Mouse (Mus musculus) stomach, postnatal 0 days (tissue): Measurements from ENCODE around the gene Ube2j1.

ENCODE experiments used
- CTCF ChIP-seq: IDR thresholded peaks from 2 replicates; pipeline ENCODE4 v1.5.1; 2016; ENCODE audit warnings: antibody characterized with exemption, low read depth, mild to moderate bottlenecking, moderate library complexity
- EP300 ChIP-seq: optimal IDR thresholded peaks from 2 replicates; pipeline ENCODE3; 2016; ENCODE audit warnings: antibody characterized with exemption

DNA sequence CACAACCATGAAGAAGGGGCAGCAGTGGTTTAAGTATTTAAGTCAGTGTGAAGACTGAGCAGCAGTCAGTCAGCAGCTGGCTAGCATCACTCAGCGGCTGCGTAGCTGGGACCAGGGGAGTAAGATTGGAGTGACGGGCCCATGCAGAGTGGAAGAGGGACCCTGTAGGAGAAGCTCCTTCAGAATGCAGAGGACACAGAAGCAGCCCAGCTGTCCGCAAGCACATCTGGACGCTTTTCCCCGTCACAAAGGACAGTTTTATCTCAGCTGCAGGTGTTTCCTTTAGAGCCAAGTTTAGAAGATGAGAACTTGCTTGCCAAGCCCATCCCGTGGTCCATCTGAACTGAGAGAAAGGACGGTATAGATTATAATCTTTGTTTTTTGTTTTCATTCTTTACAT lies 6.8 kb upstream of the Ube2j1 start:
- TF ChIP-seq CTCF (no peak), EP300 (no peak)
